ENCODE assay signal across 8 mouse cellular contexts in the genomic region with DNA sequence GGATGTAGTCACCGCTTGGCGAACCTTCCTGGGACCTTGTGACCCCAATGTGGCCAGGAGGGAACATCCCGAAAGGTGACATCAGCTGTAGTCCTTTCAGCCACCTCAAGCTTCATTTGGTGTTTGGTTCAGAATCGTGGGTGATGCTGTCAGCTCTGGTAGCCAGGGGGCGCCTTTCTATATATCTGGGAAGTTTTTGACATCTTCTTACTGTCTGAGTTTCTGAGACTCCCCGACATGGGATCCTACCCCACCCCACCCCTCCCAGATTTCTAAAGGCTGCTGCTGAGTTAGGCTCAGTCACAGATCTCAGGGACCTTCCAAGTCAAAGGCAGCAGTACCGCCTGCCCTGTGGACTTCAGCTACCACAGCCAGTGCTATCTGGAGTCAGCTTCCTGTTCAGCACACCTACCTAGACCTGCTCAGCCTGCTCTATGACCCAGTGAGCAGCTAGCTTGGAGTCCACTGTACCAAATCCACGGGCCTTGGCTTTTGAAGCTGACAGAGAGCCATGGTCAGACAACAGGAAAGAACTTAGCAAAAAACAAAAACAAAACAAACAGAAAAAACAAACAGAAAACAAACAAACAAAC. TPM values are rescaled to one million over a fixed set of nuclear protein-coding genes. Genes with fewer than 3 reads are reported as not detected.
DNase-seq lines count a peak whose midpoint lies in the region; ATAC-seq lines count a peak whose summit lies in the region.

No protein-coding gene starts in this region.

- no peak overlapping the region for H3K9ac ChIP-seq in kidney, embryonic 16.5 days (replicated peaks; ENCODE audit: low read length)
- no peak overlapping the region for H3K9ac ChIP-seq in forebrain, embryonic 15.5 days (replicated peaks)

- no peak overlapping the region for H3K4me3 ChIP-seq in kidney, embryonic 16.5 days (ENCODE audit: low read length)
- H3K4me3 ChIP-seq in forebrain, embryonic 15.5 days = no peak overlapping the region

- peak; percentile 19 for DNase-seq in layer of hippocampus, adult 11-12 months (ENCODE audit: low spot score)
- DNase-seq in layer of hippocampus, adult 9-10 months (ENCODE audit: low spot score) = no peak
- DNase-seq in ZHBTc4 (ENCODE audit: low read depth, low spot score) = peak; percentile 69
- DNase-seq in retina, postnatal 1 day = peak; percentile 38
- no peak for DNase-seq in spleen, postnatal 14 days (ENCODE audit: low spot score in 2 of 2)
- no peak for DNase-seq in right cerebral cortex, adult 2 months (ENCODE audit: low spot score in 2 of 2)

- H3K36me3 ChIP-seq in kidney, embryonic 16.5 days (ENCODE audit: insufficient read depth, low read length) = 0 out of 2 replicates have a peak, but pooled peaks cover 2% of the 10 kb centered on the region
- peaks cover under 1% of the 10 kb centered on the region; the same call in 1 of the 2 replicates for H3K36me3 ChIP-seq in forebrain, embryonic 15.5 days

- 60% methylated on average over 8 of the region's 8 CpGs for WGBS in kidney, embryonic 16.5 days
- 73% methylated on average over 8 of the region's 8 CpGs for WGBS in forebrain, embryonic 15.5 days

- H3K27me3 ChIP-seq in kidney, embryonic 16.5 days (ENCODE audit: insufficient read depth, low read length) = no peaks in the 10 kb centered on the region
- no peaks in the 10 kb centered on the region for H3K27me3 ChIP-seq in forebrain, embryonic 15.5 days

- no peaks in the 10 kb centered on the region for H3K4me1 ChIP-seq in kidney, embryonic 16.5 days (ENCODE audit: insufficient read depth, low read length)
- H3K4me1 ChIP-seq in forebrain, embryonic 15.5 days = peaks cover 5% of the 10 kb centered on the region; the same call in 1 of the 2 replicates

- ATAC-seq in kidney, embryonic 16.5 days (ENCODE audit: low FRiP score, low TSS enrichment) = peak; percentile 29; the same call in 1 of the 2 replicates
- no peak for ATAC-seq in forebrain, embryonic 15.5 days (replicated peaks)

- no peak overlapping the region for H3K27ac ChIP-seq in kidney, embryonic 16.5 days (ENCODE audit: low read length)
- no peak overlapping the region for H3K27ac ChIP-seq in forebrain, embryonic 15.5 days (replicated peaks)

- no peaks in the 10 kb centered on the region for H3K9me3 ChIP-seq in kidney, embryonic 16.5 days (ENCODE audit: low read length)
- H3K9me3 ChIP-seq in forebrain, embryonic 15.5 days = no peaks in the 10 kb centered on the region

- H3K4me2 ChIP-seq in kidney, embryonic 16.5 days (replicated peaks; ENCODE audit: low read depth, low read length) = no peak overlapping the region
- H3K4me2 ChIP-seq in forebrain, embryonic 15.5 days (replicated peaks) = no peak overlapping the region

RNA-seq across cellular contexts. Expression of a gene that starts 18.5 kb away (rescaled TPM):
- 0.23 TPM in 1 of 2 replicates, not detected in the other for polyA plus RNA-seq in kidney, embryonic 16.5 days (2015; fragmentation: Nextera tagmentation; extraction: Ambion mirVana)
- polyA plus RNA-seq in forebrain, embryonic 15.5 days (2015; fragmentation: Nextera tagmentation; extraction: Ambion mirVana) = 1.0 and 1.6 TPM in 2 replicates

RNA-seq across cellular contexts. Expression of a gene that starts 32.6 kb away (rescaled TPM):
- polyA plus RNA-seq in kidney, embryonic 16.5 days (2015; fragmentation: Nextera tagmentation; extraction: Ambion mirVana) = 10.7 and 15.7 TPM in 2 replicates
- polyA plus RNA-seq in forebrain, embryonic 15.5 days (2015; fragmentation: Nextera tagmentation; extraction: Ambion mirVana) = 58.8 and 59.5 TPM in 2 replicates

Comparison
In these comparisons a context has a peak if more than half of its experiments do, and no peak if none do; other contexts are left out.
1. DNase-seq: peak in layer of hippocampus, adult 11-12 months (single experiment), ZHBTc4 (single experiment) and retina, postnatal 1 day (single experiment); none in layer of hippocampus, adult 9-10 months (single experiment), spleen, postnatal 14 days (0 of 2) and right cerebral cortex, adult 2 months (0 of 2).